In the genomic region with DNA sequence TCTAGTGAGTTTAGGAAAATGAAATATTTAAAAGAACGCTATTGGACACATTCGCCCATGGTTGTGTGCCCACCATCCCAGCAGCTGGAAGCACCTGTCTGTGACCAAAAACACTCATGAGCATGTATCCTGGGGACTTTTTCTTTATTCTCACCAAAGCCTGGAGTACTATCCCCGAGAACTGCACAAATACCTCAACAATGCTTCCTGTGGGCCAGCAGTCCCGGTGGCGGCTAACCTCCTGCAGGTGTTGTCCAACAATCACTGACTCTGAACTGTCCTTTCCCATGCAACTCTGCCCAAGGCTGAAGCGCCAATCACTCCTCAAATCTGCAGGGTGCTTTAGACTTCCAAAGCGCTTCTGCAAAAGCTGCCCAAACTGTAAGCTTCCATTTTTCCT, we compare ENCODE assay signal across 29 mouse cellular contexts. TPM values are rescaled to one million over a fixed set of nuclear protein-coding genes. Genes with fewer than 3 reads are reported as not detected.
"Had no signal": no experiment of that assay in that cellular context is flagged by ENCODE, and none has a peak within 500 bp of the region (broad histone marks: within the 10 kb centered on the region; RNA-seq: fewer than 3 reads in every experiment).

No protein-coding gene starts in this region.

- ATAC-seq: forebrain, embryonic 13.5 days; forebrain, embryonic 14.5 days; forebrain, embryonic 15.5 days; forebrain, embryonic 16.5 days; forebrain, postnatal 0 days had no signal

- DNase-seq: cerebellum, adult 2 months; cerebellum, adult 8-10 months; cerebellum, adult 9-10 months; cerebellum, adult 9-11 months; cerebellum, postnatal 25 days; cerebellum, postnatal 36 days; embryo, embryonic 11 days; forebrain, postnatal 0 days; gastrocnemius, adult 2 months; gastrocnemius, postnatal 14 days; gastrocnemius, postnatal 25 days; gastrocnemius, postnatal 36 days; heart, adult 18-20 months; heart, adult 2 months had no signal

- H3K27me3 ChIP-seq: embryonic facial prominence, embryonic 12.5 days; embryonic facial prominence, embryonic 13.5 days; embryonic facial prominence, embryonic 15.5 days; forebrain, embryonic 12.5 days; forebrain, embryonic 13.5 days; forebrain, embryonic 15.5 days had no signal

- H3K9ac ChIP-seq: embryonic facial prominence, embryonic 12.5 days; embryonic facial prominence, embryonic 13.5 days; embryonic facial prominence, embryonic 15.5 days; forebrain, embryonic 12.5 days; forebrain, embryonic 13.5 days; forebrain, embryonic 15.5 days; forebrain, postnatal 0 days had no signal

- H3K36me3 ChIP-seq: embryonic facial prominence, embryonic 10.5 days; embryonic facial prominence, embryonic 12.5 days; embryonic facial prominence, embryonic 13.5 days; embryonic facial prominence, embryonic 15.5 days; forebrain, embryonic 10.5 days; forebrain, embryonic 12.5 days; forebrain, embryonic 15.5 days had no signal

- H3K4me3 ChIP-seq: embryonic facial prominence, embryonic 10.5 days; embryonic facial prominence, embryonic 12.5 days; embryonic facial prominence, embryonic 13.5 days; embryonic facial prominence, embryonic 15.5 days; erythroblast, embryonic 14.5 days; forebrain, embryonic 10.5 days; forebrain, embryonic 12.5 days; forebrain, embryonic 13.5 days; forebrain, embryonic 15.5 days; gastrocnemius, adult 2 months; heart, adult 2 months had no signal

- H3K27ac ChIP-seq: embryonic facial prominence, embryonic 10.5 days; embryonic facial prominence, embryonic 12.5 days; embryonic facial prominence, embryonic 13.5 days; embryonic facial prominence, embryonic 15.5 days; forebrain, embryonic 10.5 days; forebrain, embryonic 12.5 days; forebrain, embryonic 13.5 days; forebrain, embryonic 15.5 days; gastrocnemius, adult 2 months; heart, adult 2 months had no signal

- H3K4me2 ChIP-seq: embryonic facial prominence, embryonic 12.5 days; embryonic facial prominence, embryonic 13.5 days; embryonic facial prominence, embryonic 15.5 days; forebrain, embryonic 12.5 days; forebrain, embryonic 13.5 days; forebrain, embryonic 15.5 days had no signal

- H3K4me1 ChIP-seq: forebrain, embryonic 10.5 days; forebrain, embryonic 12.5 days; forebrain, embryonic 13.5 days; forebrain, embryonic 15.5 days had no signal

- H3K9me3 ChIP-seq: embryonic facial prominence, embryonic 10.5 days; embryonic facial prominence, embryonic 12.5 days; embryonic facial prominence, embryonic 13.5 days; embryonic facial prominence, embryonic 15.5 days; forebrain, embryonic 10.5 days; forebrain, embryonic 12.5 days; forebrain, embryonic 13.5 days; forebrain, embryonic 15.5 days had no signal

RNA-seq across cellular contexts. Expression of a gene that starts 12.1 kb away (rescaled TPM):
- total RNA-seq: common myeloid progenitor, adult 5-6 weeks; forebrain, postnatal 0 days; gastrocnemius, adult 18-20 months; gastrocnemius, adult 2 months; gastrocnemius, adult 8-10 months; gastrocnemius, postnatal 14 days; gastrocnemius, postnatal 25 days; gastrocnemius, postnatal 36 days; granulocyte monocyte progenitor cell, adult 5-6 weeks; heart, adult 18-20 months; heart, adult 2 months had no signal
- polyA plus RNA-seq: erythroblast, embryonic 14.5 days; forebrain, embryonic 14.5 days; forebrain, embryonic 15.5 days had no signal
